Mouse (Mus musculus) midbrain, embryonic 10.5 days (tissue): ENCODE data around the gene Ddb2. TPM values are rescaled to one million over a fixed set of nuclear protein-coding genes. Genes with fewer than 3 reads are reported as not detected.

Experiments
- DNase-seq: peaks from one replicate; pipeline ENCODE4 v3.0.0-alpha.2; 2017; ENCODE audit warnings: low spot score
- H3K27ac ChIP-seq: fragments of 300-500 bp; sonication (generic); replicated peaks from 2 replicates; pipeline ENCODE4 v1.5.1; 2016; ENCODE audit warnings: mild to moderate bottlenecking
- H3K27me3 ChIP-seq: fragments of 300-500 bp; sonication (generic); 2 replicates; pipeline ENCODE4 v1.6.1; 2016; ENCODE audit warnings: low read depth, mild to moderate bottlenecking; ENCODE audit not compliant: poor library complexity, severe bottlenecking
- H3K36me3 ChIP-seq: fragments of 300-500 bp; sonication (generic); 2 replicates; pipeline ENCODE4 v1.6.1; 2016; ENCODE audit warnings: mild to moderate bottlenecking, moderate library complexity
- H3K4me1 ChIP-seq: fragments of 300-500 bp; sonication (generic); 2 replicates; pipeline ENCODE4 v1.6.1; 2016
- H3K4me3 ChIP-seq: fragments of 300-500 bp; sonication (generic); 2 replicates; pipeline ENCODE4 v1.5.1; 2016; ENCODE audit warnings: mild to moderate bottlenecking, moderate library complexity
- H3K9me3 ChIP-seq: fragments of 300-500 bp; sonication (generic); replicated peaks from 2 replicates; pipeline ENCODE4 v1.6.1; 2016; ENCODE audit warnings: mild to moderate bottlenecking
- WGBS: fragments of 180-500 bp; shearing (Covaris S2); methylation state at CpG from one replicate; pipeline ENCODE4 v1.1.7; 2016; 5-methylcytosine and 5-hydroxymethylcytosine counted together
- polyA plus RNA-seq: library from polyadenylated mRNA; unstranded; fragments of >200 nt; fragmentation: Nextera tagmentation; extraction: Ambion mirVana; gene quantifications from 2 replicates; pipeline ENCODE4 v1.2.1, GENCODE M21; 2016

Gene Ddb2
- polyA plus RNA-seq, 1 experiment from 2014 or later = 7.9 TPM

- Histone ChIP-seq H3K27me3 (peaks cover 4% of the 10 kb centered on the region; the same call in 1 of the 2 replicates), H3K27ac (no peak overlapping the region), H3K9me3 (no peaks in the 10 kb centered on the region), H3K36me3 (no peaks in the 10 kb centered on the region), H3K4me3 (no peak overlapping the region), H3K4me1 (peaks cover 32% of the 10 kb centered on the region)
- DNase-seq = no peak
- WGBS = 87% methylated on average over 3 of the region's 3 CpGs
These were observed 37.9 kb downstream of the Ddb2 start for GRCm38 (mm10) chr2:91198888-91199287.

GRCm38 (mm10) chr2:91196577-91197001 is 40.2 kb downstream of the Ddb2 start:
- WGBS = 67% methylated on average over 3 of the region's 3 CpGs
- peaks cover 13% of the 10 kb centered on the region for H3K27me3 ChIP-seq
- H3K27ac ChIP-seq = 0 out of 2 replicates have a peak overlapping the region, but pooled peaks have one; percentile 5
- DNase-seq = no peak
- H3K9me3 ChIP-seq = no peaks in the 10 kb centered on the region
- no peaks in the 10 kb centered on the region for H3K36me3 ChIP-seq
- H3K4me1 ChIP-seq = peaks cover 22% of the 10 kb centered on the region
- no peak overlapping the region for H3K4me3 ChIP-seq

DNA sequence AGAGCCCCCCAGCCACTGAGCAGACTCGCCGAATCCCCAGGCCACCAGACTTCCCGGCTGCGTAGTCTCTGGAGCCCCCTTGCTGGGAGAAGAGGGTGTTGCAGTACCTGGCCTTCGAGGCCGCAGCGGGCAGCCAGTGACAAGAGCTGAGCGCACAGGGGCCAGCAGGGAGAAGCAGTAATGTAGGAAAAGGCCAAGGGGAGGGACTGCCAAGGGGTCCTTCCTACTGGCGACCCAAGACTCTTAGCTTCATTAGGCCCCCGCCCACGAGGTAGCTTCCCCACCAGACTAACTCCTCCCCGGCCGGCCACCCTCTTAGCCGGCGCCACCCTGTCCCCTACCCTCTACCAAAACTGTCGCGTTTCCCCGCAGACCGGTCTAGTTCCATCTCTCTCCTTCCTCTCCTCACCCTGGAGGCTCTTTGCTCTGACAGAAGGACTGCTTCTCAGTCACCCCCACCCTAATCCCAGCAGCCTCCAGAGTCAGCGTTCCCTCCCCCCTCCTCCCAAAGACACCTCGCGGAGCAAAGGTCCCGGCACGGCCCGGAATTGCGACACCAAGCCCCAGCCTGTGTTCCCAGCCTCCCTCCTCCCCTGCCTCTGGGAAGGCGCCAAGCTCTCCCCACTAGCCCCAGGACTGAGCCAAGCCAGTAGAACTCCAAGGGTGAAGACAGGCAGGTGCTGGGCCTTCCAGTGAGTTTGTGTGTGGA is 42.0 kb downstream of the Ddb2 start:
- DNase-seq = peak; percentile 76
- Histone ChIP-seq H3K9me3 (no peaks in the 10 kb centered on the region), H3K4me3 (peak overlapping the region; percentile 53), H3K27me3 (peaks cover 13% of the 10 kb centered on the region), H3K4me1 (peaks cover 21% of the 10 kb centered on the region), H3K27ac (peak overlapping the region; percentile 84), H3K36me3 (no peaks in the 10 kb centered on the region)
- WGBS = under 1% methylated on average over 27 of the region's 27 CpGs

- H3K36me3 ChIP-seq = no peaks in the 10 kb centered on the region
- WGBS = 91% methylated on average over 16 of the region's 16 CpGs
- DNase-seq = no peak
These were observed 46.3 kb downstream of the Ddb2 start for GRCm38 (mm10) chr2:91190501-91190900.

DNA sequence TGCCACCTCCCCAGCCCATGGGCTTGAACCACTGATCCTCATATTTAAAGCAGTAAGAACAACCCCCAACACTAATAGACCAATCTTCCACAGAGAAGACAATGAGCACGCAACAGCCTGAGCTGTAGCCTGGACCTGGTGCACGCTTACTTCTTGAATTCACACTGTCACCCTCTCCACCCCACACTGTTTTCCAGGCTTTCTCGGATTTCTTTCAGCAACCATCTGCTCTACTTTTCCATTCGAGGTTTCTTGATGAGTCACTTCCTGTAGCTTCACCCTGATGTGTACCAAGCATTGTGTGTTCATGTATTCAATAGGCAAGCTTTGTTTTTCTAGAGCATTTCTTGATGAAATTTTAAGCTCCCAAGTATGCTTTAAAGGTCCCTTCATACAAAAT is 49.4 kb downstream of the Ddb2 start:
- Histone ChIP-seq H3K4me1 (peaks cover 12% of the 10 kb centered on the region), H3K9me3 (no peaks in the 10 kb centered on the region), H3K36me3 (no peaks in the 10 kb centered on the region), H3K4me3 (no peak overlapping the region), H3K27ac (no peak overlapping the region), H3K27me3 (no peaks in the 10 kb centered on the region)
- no peak for DNase-seq
- 82% methylated on average over 4 of the region's 4 CpGs for WGBS

More at GRCm38 (mm10) chr2:91190501-91190900, 46.3 kb downstream of the Ddb2 start:
- H3K27ac ChIP-seq = no peak overlapping the region
- peaks cover 10% of the 10 kb centered on the region for H3K27me3 ChIP-seq
- no peaks in the 10 kb centered on the region for H3K9me3 ChIP-seq
- peaks cover 21% of the 10 kb centered on the region for H3K4me1 ChIP-seq
- no peak overlapping the region for H3K4me3 ChIP-seq

DNA sequence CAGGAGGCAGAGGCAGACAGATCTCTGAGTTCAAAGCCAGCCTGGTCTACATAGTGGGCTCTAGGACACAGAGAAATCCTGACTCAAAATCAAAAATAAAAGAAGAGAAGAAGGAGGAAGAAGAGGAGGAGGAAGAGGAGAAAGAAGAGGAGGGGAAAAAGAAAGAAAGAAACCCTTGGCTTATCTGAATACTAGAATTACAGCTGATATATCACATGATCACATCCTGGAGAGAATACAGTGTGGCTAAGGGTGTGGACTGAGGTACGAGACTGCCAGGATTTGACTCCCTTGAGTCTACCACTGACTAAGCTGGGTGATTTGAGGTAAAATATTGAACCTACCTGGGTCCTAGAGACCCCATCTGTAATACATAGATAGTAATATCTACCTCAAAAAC is 50.6 kb downstream of the Ddb2 start:
- no peaks in the 10 kb centered on the region for H3K9me3 ChIP-seq
- no peak overlapping the region for H3K27ac ChIP-seq
- no peak for DNase-seq
- H3K4me3 ChIP-seq = no peak overlapping the region
- H3K27me3 ChIP-seq = no peaks in the 10 kb centered on the region
- 87% methylated on average over 1 of the region's 1 CpGs for WGBS
- no peaks in the 10 kb centered on the region for H3K36me3 ChIP-seq
- peaks cover 18% of the 10 kb centered on the region for H3K4me1 ChIP-seq

DNA sequence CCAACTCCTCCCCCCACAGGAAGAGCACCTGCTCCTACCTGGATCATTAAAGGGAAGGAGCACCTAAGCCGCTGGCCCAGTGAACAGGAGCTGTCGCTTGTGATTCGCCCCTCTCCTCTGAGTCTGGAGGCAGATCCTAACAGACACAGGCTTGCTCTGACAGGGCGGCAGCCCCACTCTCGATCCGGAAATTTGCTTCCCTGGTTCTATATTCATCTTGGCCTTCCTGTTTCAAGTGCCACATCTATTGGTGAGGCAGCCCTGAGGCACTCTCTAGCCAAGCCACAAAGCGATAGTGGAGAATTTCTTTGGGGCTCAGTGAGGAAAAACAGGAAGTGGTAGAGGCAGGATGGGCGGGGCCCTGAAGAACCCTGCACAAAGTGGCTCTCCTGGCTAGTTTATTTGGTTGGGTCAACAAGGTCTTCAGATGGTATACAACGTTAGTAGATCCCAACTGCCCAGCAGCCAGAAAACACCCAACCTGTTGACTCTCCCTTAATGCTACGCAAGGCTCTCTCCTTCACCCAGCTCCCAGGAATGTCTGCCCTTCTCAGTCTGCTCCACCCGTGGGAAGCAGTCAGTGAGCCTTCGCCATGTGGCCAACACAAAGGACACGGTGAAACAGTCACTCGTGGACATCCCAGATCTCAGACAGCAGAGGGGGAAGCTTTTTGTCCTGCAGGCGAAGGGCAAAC is 52.9 kb downstream of the Ddb2 start, which contains the start of gene Madd:
Gene Madd, minus strand, starts transcription at position 127 of the 695 bp plus-strand sequence.
- peak within 1 kb of the TSS; percentile 78 for H3K4me3 ChIP-seq
- no peak for DNase-seq
- H3K4me1 ChIP-seq = peaks cover 25% of the 10 kb centered on the region
- H3K27me3 ChIP-seq = no peaks in the 10 kb centered on the region
- H3K9me3 ChIP-seq = no peaks in the 10 kb centered on the region
- WGBS = 70% methylated on average over 15 of the region's 15 CpGs
- peaks cover 4% of the 10 kb centered on the region; the same call in 1 of the 2 replicates for H3K36me3 ChIP-seq
- H3K27ac ChIP-seq = peak within 1 kb of the TSS; percentile 84

GRCm38 (mm10) chr2:91183148-91183513 is 53.7 kb downstream of the Ddb2 start:
- Histone ChIP-seq H3K27me3 (no peaks in the 10 kb centered on the region), H3K27ac (peak overlapping the region; percentile 84), H3K4me1 (peaks cover 25% of the 10 kb centered on the region), H3K9me3 (no peaks in the 10 kb centered on the region), H3K36me3 (peaks cover 9% of the 10 kb centered on the region), H3K4me3 (peak overlapping the region; percentile 78)
- peak; percentile 95 for DNase-seq
- WGBS = under 1% methylated on average over 9 of the region's 9 CpGs

DNA sequence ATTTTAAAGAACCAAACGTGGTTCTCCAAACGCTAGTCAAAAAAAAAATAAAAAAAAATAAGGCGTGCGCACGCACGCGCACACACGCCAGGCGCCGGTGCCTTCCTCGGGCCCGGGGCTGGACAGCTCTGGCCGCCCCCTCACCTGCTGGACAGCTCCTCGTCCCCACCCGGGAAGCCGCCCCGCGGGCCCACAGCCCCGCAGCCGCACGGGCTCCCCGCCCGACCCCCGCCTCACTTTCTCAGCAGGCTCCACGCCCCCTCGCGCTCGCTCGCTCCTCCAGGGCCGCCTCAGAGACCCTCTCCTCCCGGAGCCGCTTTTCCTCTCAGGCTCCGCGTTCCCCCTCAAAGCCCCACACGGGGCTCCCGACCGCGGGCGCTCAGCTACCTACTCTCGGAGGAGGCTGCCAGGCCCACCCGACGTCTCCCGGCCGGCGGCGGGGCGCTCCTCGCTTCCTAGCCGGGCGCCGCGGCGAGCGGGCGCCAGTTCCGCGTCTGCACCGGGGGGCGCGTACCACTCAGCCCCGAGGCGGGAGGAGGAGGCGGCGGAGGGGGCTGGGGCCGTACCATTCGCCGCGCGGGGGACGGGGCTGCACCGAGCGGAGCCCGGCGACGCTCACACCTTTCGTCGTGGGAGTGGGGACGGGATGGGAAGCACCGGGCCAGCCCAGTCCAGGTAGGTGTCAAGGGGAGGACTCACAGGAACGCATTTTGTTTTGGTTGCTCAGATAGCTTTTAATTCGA is 54.2 kb downstream of the Ddb2 start:
- Histone ChIP-seq H3K4me3 (peak overlapping the region; percentile 78), H3K27me3 (no peaks in the 10 kb centered on the region), H3K36me3 (peaks cover 14% of the 10 kb centered on the region), H3K27ac (peak overlapping the region; percentile 84), H3K9me3 (no peaks in the 10 kb centered on the region), H3K4me1 (peaks cover 25% of the 10 kb centered on the region)
- under 1% methylated on average over 80 of the region's 81 CpGs for WGBS
- DNase-seq = peak; percentile 87

DNA sequence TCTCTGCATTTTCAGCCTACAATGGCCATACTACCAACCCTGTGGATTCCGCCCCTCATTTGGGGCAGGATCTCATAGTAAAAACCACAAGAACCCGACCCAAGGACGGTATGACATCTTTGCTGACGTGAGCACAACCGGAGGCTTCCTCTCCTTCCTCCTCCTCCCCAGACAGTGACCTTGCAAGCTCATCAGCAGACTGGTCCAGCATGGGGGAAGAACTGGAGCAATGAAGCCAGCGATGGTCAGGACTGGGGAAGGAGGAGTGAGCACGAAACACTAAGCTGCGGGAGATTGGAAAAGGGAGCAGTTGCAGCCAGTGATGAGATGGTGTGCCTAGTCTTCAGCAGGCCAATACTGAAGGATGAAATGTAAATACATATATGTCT is 54.8 kb downstream of the Ddb2 start:
- Histone ChIP-seq H3K36me3 (peaks cover 17% of the 10 kb centered on the region), H3K9me3 (no peaks in the 10 kb centered on the region), H3K27ac (peak overlapping the region; percentile 84; the same call in 1 of the 2 replicates), H3K4me3 (peak overlapping the region; percentile 78), H3K4me1 (peaks cover 25% of the 10 kb centered on the region), H3K27me3 (no peaks in the 10 kb centered on the region)
- peak; percentile 24 for DNase-seq
- WGBS = 13% methylated on average over 8 of the region's 8 CpGs

DNA sequence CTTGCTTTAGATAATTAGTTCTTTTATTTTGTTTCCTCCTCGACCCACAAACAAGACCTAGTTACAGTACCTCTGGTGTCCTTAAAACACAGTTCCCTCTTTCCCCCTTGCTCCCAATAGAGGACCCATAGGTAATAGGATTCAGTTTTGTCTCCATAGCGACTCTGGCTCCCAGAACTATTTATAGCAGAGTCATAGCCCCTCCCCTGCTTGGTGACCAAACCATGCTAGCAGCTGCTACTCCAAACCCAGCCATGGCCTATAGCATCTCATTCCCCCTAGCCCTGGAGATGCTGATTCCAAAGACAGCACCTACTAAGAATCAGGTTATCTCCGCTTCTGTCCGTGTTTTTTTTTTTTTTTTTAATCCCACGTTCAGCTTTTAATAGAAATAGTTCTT is 56.1 kb downstream of the Ddb2 start:
- Histone ChIP-seq H3K27ac (no peak overlapping the region), H3K27me3 (no peaks in the 10 kb centered on the region), H3K36me3 (peaks cover 29% of the 10 kb centered on the region), H3K4me1 (peaks cover 25% of the 10 kb centered on the region), H3K9me3 (no peaks in the 10 kb centered on the region), H3K4me3 (no peak overlapping the region)
- WGBS = 77% methylated on average over 5 of the region's 5 CpGs
- DNase-seq = no peak

- H3K9me3 ChIP-seq = no peaks in the 10 kb centered on the region
- H3K27ac ChIP-seq = no peak overlapping the region
- no peaks in the 10 kb centered on the region for H3K27me3 ChIP-seq
- H3K4me1 ChIP-seq = peaks cover 25% of the 10 kb centered on the region
- DNase-seq = no peak
- peaks cover 37% of the 10 kb centered on the region for H3K36me3 ChIP-seq
- 48% methylated on average over 4 of the region's 4 CpGs for WGBS
- H3K4me3 ChIP-seq = no peak overlapping the region
These were observed 57.0 kb downstream of the Ddb2 start for GRCm38 (mm10) chr2:91179825-91180224.
